19 mouse cellular contexts compared by ENCODE assay signal in the genomic region with DNA sequence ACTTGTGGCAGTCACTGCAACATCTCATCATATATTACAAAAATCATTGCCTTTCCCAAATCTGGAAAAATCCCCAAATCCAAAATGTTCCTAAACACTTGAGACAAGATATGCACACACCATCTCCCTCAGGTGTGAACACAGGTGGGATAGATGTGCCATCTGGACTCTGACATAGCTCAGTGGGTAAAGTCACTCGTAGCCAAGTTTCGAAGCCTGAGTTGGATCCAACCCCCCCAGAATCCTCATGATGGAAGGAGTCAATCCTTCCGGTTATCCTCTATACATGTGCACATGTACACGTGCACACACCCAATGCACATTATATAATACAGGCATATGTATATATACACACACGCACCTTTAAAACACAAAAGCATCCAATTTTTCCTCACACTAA. TPM values are rescaled to one million over a fixed set of nuclear protein-coding genes. Genes with fewer than 3 reads are reported as not detected.
DNase-seq lines count a peak whose midpoint lies in the region; ATAC-seq lines count a peak whose summit lies in the region.
"Had no signal": no experiment of that assay in that cellular context is flagged by ENCODE, and none has a peak within 500 bp of the region (broad histone marks: within the 10 kb centered on the region; RNA-seq: fewer than 3 reads in every experiment).

No protein-coding gene starts in this region.

- H3K27me3 ChIP-seq in heart, embryonic 11.5 days (ENCODE audit: control insufficient read depth, insufficient read depth, low read length), result peaks cover 2% of the 10 kb centered on the region; the same call in 1 of the 2 replicates
- H3K27me3 ChIP-seq in midbrain, embryonic 13.5 days, result no peaks in the 10 kb centered on the region
- H3K27me3 ChIP-seq in midbrain, embryonic 10.5 days (ENCODE audit: low read depth, poor library complexity, severe bottlenecking), result peaks cover 16% of the 10 kb centered on the region
- H3K27me3 ChIP-seq in hindbrain, embryonic 16.5 days (replicated peaks; ENCODE audit: control insufficient read depth, insufficient read depth, low read length), result no peaks in the 10 kb centered on the region; the same call in 1 of the 2 replicates
- no peaks in the 10 kb centered on the region for H3K27me3 ChIP-seq in midbrain, embryonic 15.5 days (replicated peaks)
- H3K27me3 ChIP-seq: embryonic facial prominence, embryonic 12.5 days had no signal

- no peaks in the 10 kb centered on the region for H3K36me3 ChIP-seq in heart, embryonic 11.5 days (ENCODE audit: control insufficient read depth, insufficient read depth, low read length)
- H3K36me3 ChIP-seq in midbrain, embryonic 13.5 days, result no peaks in the 10 kb centered on the region
- H3K36me3 ChIP-seq in midbrain, embryonic 10.5 days, result no peaks in the 10 kb centered on the region
- H3K36me3 ChIP-seq in hindbrain, embryonic 16.5 days (ENCODE audit: control insufficient read depth, insufficient read depth, low read length), result no peaks in the 10 kb centered on the region
- H3K36me3 ChIP-seq in midbrain, embryonic 15.5 days (replicated peaks), result no peaks in the 10 kb centered on the region
- H3K36me3 ChIP-seq: embryonic facial prominence, embryonic 12.5 days; heart, embryonic 10.5 days; heart, embryonic 15.5 days had no signal

- WGBS in heart, embryonic 11.5 days (ENCODE audit: insufficient replicate concordance), result 86% methylated on average over 5 of the region's 5 CpGs
- WGBS in midbrain, embryonic 13.5 days, result 92% methylated on average over 5 of the region's 5 CpGs
- 90% methylated on average over 5 of the region's 5 CpGs for WGBS in midbrain, embryonic 10.5 days
- WGBS in hindbrain, embryonic 16.5 days, result 80% methylated on average over 5 of the region's 5 CpGs
- 83% methylated on average over 5 of the region's 5 CpGs for WGBS in midbrain, embryonic 15.5 days

- DNase-seq in heart, adult 11 months, result peak; percentile 67
- no peak for DNase-seq in midbrain, embryonic 10.5 days (ENCODE audit: low spot score)
- DNase-seq in thymus, postnatal 10 days (ENCODE audit: low spot score in 2 of 2), result no peak
- DNase-seq: adrenal gland, adult 2 months; adrenal gland, postnatal 25 days; cerebellum, adult 2 months; gastrocnemius, postnatal 36 days; heart, adult 18-20 months; heart, postnatal 14 days had no signal

- no peaks in the 10 kb centered on the region for H3K4me1 ChIP-seq in heart, embryonic 11.5 days (ENCODE audit: control insufficient read depth, insufficient read depth, low read length)
- peaks cover 18% of the 10 kb centered on the region for H3K4me1 ChIP-seq in midbrain, embryonic 13.5 days (replicated peaks)
- peaks cover 36% of the 10 kb centered on the region for H3K4me1 ChIP-seq in midbrain, embryonic 10.5 days
- peaks cover 8% of the 10 kb centered on the region; the same call in 1 of the 2 replicates for H3K4me1 ChIP-seq in hindbrain, embryonic 16.5 days (ENCODE audit: control insufficient read depth, insufficient read depth, low read depth, low read length)
- H3K4me1 ChIP-seq in midbrain, embryonic 15.5 days, result peaks cover 11% of the 10 kb centered on the region
- H3K4me1 ChIP-seq: heart, embryonic 15.5 days had no signal

- ATAC-seq in heart, embryonic 11.5 days (replicated peaks; ENCODE audit: insufficient number of reproducible peaks, low FRiP score, low TSS enrichment), result no peak
- no peak for ATAC-seq in midbrain, embryonic 13.5 days
- peak; percentile 12; the same call in 1 of the 2 replicates for ATAC-seq in hindbrain, embryonic 16.5 days
- peak; percentile 7; the same call in 1 of the 2 replicates for ATAC-seq in midbrain, embryonic 15.5 days (replicated peaks)
- no peak for ATAC-seq in megakaryocyte, adult 5-6 weeks (ENCODE audit: poor library complexity, severe bottlenecking)

- H3K4me2 ChIP-seq in heart, embryonic 11.5 days, result no peak overlapping the region
- H3K4me2 ChIP-seq in midbrain, embryonic 13.5 days (replicated peaks), result no peak overlapping the region
- no peak overlapping the region for H3K4me2 ChIP-seq in hindbrain, embryonic 16.5 days (ENCODE audit: low read length)
- no peak overlapping the region; the same call in 1 of the 2 replicates for H3K4me2 ChIP-seq in midbrain, embryonic 15.5 days
- H3K4me2 ChIP-seq: embryonic facial prominence, embryonic 12.5 days; heart, embryonic 15.5 days had no signal

- no peak overlapping the region for H3K4me3 ChIP-seq in heart, embryonic 11.5 days (ENCODE audit: low read depth, low read length)
- H3K4me3 ChIP-seq in midbrain, embryonic 13.5 days (replicated peaks), result no peak overlapping the region
- no peak overlapping the region for H3K4me3 ChIP-seq in midbrain, embryonic 10.5 days
- H3K4me3 ChIP-seq in hindbrain, embryonic 16.5 days (ENCODE audit: low read length), result no peak overlapping the region
- H3K4me3 ChIP-seq in midbrain, embryonic 15.5 days, result no peak overlapping the region
- H3K4me3 ChIP-seq: embryonic facial prominence, embryonic 12.5 days; heart, embryonic 10.5 days; heart, embryonic 15.5 days had no signal

- H3K9ac ChIP-seq in heart, embryonic 11.5 days (ENCODE audit: low read depth, low read length), result no peak overlapping the region
- H3K9ac ChIP-seq in midbrain, embryonic 13.5 days (replicated peaks), result no peak overlapping the region
- no peak overlapping the region for H3K9ac ChIP-seq in hindbrain, embryonic 16.5 days (ENCODE audit: low read depth, low read length)
- no peak overlapping the region for H3K9ac ChIP-seq in midbrain, embryonic 15.5 days
- H3K9ac ChIP-seq: embryonic facial prominence, embryonic 12.5 days; heart, embryonic 15.5 days had no signal

- no peaks in the 10 kb centered on the region for H3K9me3 ChIP-seq in heart, embryonic 11.5 days (replicated peaks; ENCODE audit: control insufficient read depth, low read length)
- H3K9me3 ChIP-seq in midbrain, embryonic 13.5 days, result no peaks in the 10 kb centered on the region
- no peaks in the 10 kb centered on the region for H3K9me3 ChIP-seq in midbrain, embryonic 10.5 days (replicated peaks)
- H3K9me3 ChIP-seq in hindbrain, embryonic 16.5 days (ENCODE audit: control insufficient read depth, low read length), result no peaks in the 10 kb centered on the region
- H3K9me3 ChIP-seq in midbrain, embryonic 15.5 days, result no peaks in the 10 kb centered on the region
- H3K9me3 ChIP-seq: embryonic facial prominence, embryonic 12.5 days; heart, embryonic 10.5 days; heart, embryonic 15.5 days had no signal

- no peak overlapping the region for H3K27ac ChIP-seq in heart, embryonic 11.5 days (ENCODE audit: low read depth, low read length)
- 0 out of 2 replicates have a peak overlapping the region, but pooled peaks have one; percentile 19 for H3K27ac ChIP-seq in midbrain, embryonic 13.5 days
- H3K27ac ChIP-seq in midbrain, embryonic 10.5 days (replicated peaks), result no peak overlapping the region
- H3K27ac ChIP-seq in hindbrain, embryonic 16.5 days (ENCODE audit: low read depth, low read length), result no peak overlapping the region
- H3K27ac ChIP-seq in midbrain, embryonic 15.5 days, result peak overlapping the region; percentile 56; the same call in 1 of the 2 replicates
- H3K27ac ChIP-seq: embryonic facial prominence, embryonic 12.5 days; heart, embryonic 10.5 days; heart, embryonic 15.5 days had no signal

RNA-seq across cellular contexts. Expression of a gene that starts 5.1 kb away (rescaled TPM):
- polyA plus RNA-seq in heart, embryonic 11.5 days (2014; fragmentation: Nextera tagmentation; extraction: Ambion mirVana), result 0.73 and 0.79 TPM in 2 replicates
- 0.46 and 0.66 TPM in 2 replicates for polyA plus RNA-seq in midbrain, embryonic 13.5 days (2015; fragmentation: Nextera tagmentation; extraction: Ambion mirVana)
- 0.43 and 0.46 TPM in 2 replicates for polyA plus RNA-seq in midbrain, embryonic 10.5 days (2016; fragmentation: Nextera tagmentation; extraction: Ambion mirVana)
- 0.72 and 0.99 TPM in 2 replicates for polyA plus RNA-seq in hindbrain, embryonic 16.5 days (2015; fragmentation: Nextera tagmentation; extraction: Ambion mirVana)
- 0.64 and 0.97 TPM in 2 replicates for polyA plus RNA-seq in midbrain, embryonic 15.5 days (2015; fragmentation: Nextera tagmentation; extraction: Ambion mirVana)
- total RNA-seq in megakaryocyte, adult 5-6 weeks (2015), result not detected in 2 replicates
- total RNA-seq in megakaryocyte, adult 5-6 weeks (2017), result 0.59 TPM in 1 of 2 replicates, not detected in the other
- total RNA-seq: adrenal gland, adult 2 months; adrenal gland, postnatal 25 days; gastrocnemius, adult 8-10 months; gastrocnemius, postnatal 36 days; hematopoietic stem cell, adult 5-6 weeks had no signal
- polyA plus RNA-seq: adrenal gland, adult 2 months had no signal

RNA-seq across cellular contexts. Expression of a gene that starts 23.6 kb away (rescaled TPM):
- polyA plus RNA-seq in heart, embryonic 11.5 days (2014; fragmentation: Nextera tagmentation; extraction: Ambion mirVana), result 0.39 TPM in 1 of 2 replicates, not detected in the other
- polyA plus RNA-seq in midbrain, embryonic 13.5 days (2015; fragmentation: Nextera tagmentation; extraction: Ambion mirVana), result 7.9 and 9.1 TPM in 2 replicates
- 0.73 and 0.86 TPM in 2 replicates for polyA plus RNA-seq in midbrain, embryonic 10.5 days (2016; fragmentation: Nextera tagmentation; extraction: Ambion mirVana)
- polyA plus RNA-seq in hindbrain, embryonic 16.5 days (2015; fragmentation: Nextera tagmentation; extraction: Ambion mirVana), result 16.4 and 16.9 TPM in 2 replicates
- polyA plus RNA-seq in midbrain, embryonic 15.5 days (2015; fragmentation: Nextera tagmentation; extraction: Ambion mirVana), result 19.1 and 19.9 TPM in 2 replicates
- total RNA-seq in megakaryocyte, adult 5-6 weeks (2015), result 0.04 and 0.16 TPM in 2 replicates
- total RNA-seq in megakaryocyte, adult 5-6 weeks (2017), result 0.04 and 0.20 TPM in 2 replicates
- total RNA-seq: hematopoietic stem cell, adult 5-6 weeks had no signal

RNA-seq across cellular contexts. Expression of a gene that starts 50.0 kb away (rescaled TPM):
- 66.9 and 71.5 TPM in 2 replicates for polyA plus RNA-seq in heart, embryonic 11.5 days (2014; fragmentation: Nextera tagmentation; extraction: Ambion mirVana)
- polyA plus RNA-seq in midbrain, embryonic 13.5 days (2015; fragmentation: Nextera tagmentation; extraction: Ambion mirVana), result 153 and 155 TPM in 2 replicates
- 67.1 and 81.1 TPM in 2 replicates for polyA plus RNA-seq in midbrain, embryonic 10.5 days (2016; fragmentation: Nextera tagmentation; extraction: Ambion mirVana)
- 172 and 184 TPM in 2 replicates for polyA plus RNA-seq in hindbrain, embryonic 16.5 days (2015; fragmentation: Nextera tagmentation; extraction: Ambion mirVana)
- polyA plus RNA-seq in midbrain, embryonic 15.5 days (2015; fragmentation: Nextera tagmentation; extraction: Ambion mirVana), result 191 and 200 TPM in 2 replicates
- total RNA-seq in megakaryocyte, adult 5-6 weeks (2015), result 249 and 340 TPM in 2 replicates
- 60.2 and 62.4 TPM in 2 replicates for total RNA-seq in megakaryocyte, adult 5-6 weeks (2017)

Comparison
In these comparisons a context has a peak if more than half of its experiments do, and no peak if none do; other contexts are left out.
1. ATAC-seq: peak in hindbrain, embryonic 16.5 days (single experiment) and midbrain, embryonic 15.5 days (single experiment); none in heart, embryonic 11.5 days (single experiment), midbrain, embryonic 13.5 days (single experiment) and megakaryocyte, adult 5-6 weeks (single experiment).
2. H3K27ac ChIP-seq: peak in midbrain, embryonic 13.5 days (single experiment) and midbrain, embryonic 15.5 days (single experiment); none in heart, embryonic 11.5 days (single experiment), midbrain, embryonic 10.5 days (single experiment) and hindbrain, embryonic 16.5 days (single experiment).